Mouse (Mus musculus) thymus, postnatal 25 days (tissue): ENCODE data around the gene Rpl3.

ENCODE experiments used
- DNase-seq: peaks from one replicate; pipeline ENCODE4 v3.0.0; 2022

Rpl3 gene

GRCm38 (mm10) chr15:80083276-80083731, 8.4 kb downstream of the Rpl3 start:
- peak; percentile 99 for DNase-seq

- no peak for DNase-seq
These were observed 8.9 kb downstream of the Rpl3 start for GRCm38 (mm10) chr15:80082661-80083275.

- DNase-seq: no peak
These were observed 9.7 kb downstream of the Rpl3 start for GRCm38 (mm10) chr15:80081801-80082546.

- peak; percentile 40 for DNase-seq
These were observed 10.7 kb downstream of the Rpl3 start for GRCm38 (mm10) chr15:80080711-80081615.

- no peak for DNase-seq
These were observed 11.7 kb downstream of the Rpl3 start for GRCm38 (mm10) chr15:80079954-80080353.

GRCm38 (mm10) chr15:80079129-80079668, 12.5 kb downstream of the Rpl3 start:
- DNase-seq: no peak

GRCm38 (mm10) chr15:80078058-80078814, 13.4 kb downstream of the Rpl3 start:
- DNase-seq: no peak

GRCm38 (mm10) chr15:80076338-80077136, 15.1 kb downstream of the Rpl3 start:
- peak; percentile 78 for DNase-seq

GRCm38 (mm10) chr15:80075733-80076337, 15.8 kb downstream of the Rpl3 start:
- no peak for DNase-seq

GRCm38 (mm10) chr15:80075374-80075694, 16.3 kb downstream of the Rpl3 start:
- no peak for DNase-seq

- DNase-seq: no peak
These were observed 16.9 kb downstream of the Rpl3 start for GRCm38 (mm10) chr15:80074663-80075373.

GRCm38 (mm10) chr15:80073256-80073621, 18.4 kb downstream of the Rpl3 start:
- DNase-seq: no peak

GRCm38 (mm10) chr15:80072579-80073255, 19.0 kb downstream of the Rpl3 start:
- DNase-seq: no peak

- DNase-seq: no peak
These were observed 19.7 kb downstream of the Rpl3 start for GRCm38 (mm10) chr15:80071951-80072437.

- DNase-seq: no peak
These were observed 21.5 kb downstream of the Rpl3 start for GRCm38 (mm10) chr15:80070095-80070644.

GRCm38 (mm10) chr15:80069171-80069570, 22.5 kb downstream of the Rpl3 start:
- no peak for DNase-seq

GRCm38 (mm10) chr15:80066538-80066937, 25.1 kb downstream of the Rpl3 start:
- DNase-seq: peak; percentile 58

- DNase-seq: peak; percentile 58
These were observed 26.3 kb downstream of the Rpl3 start for GRCm38 (mm10) chr15:80065414-80065813.

GRCm38 (mm10) chr15:80064965-80065364, 26.7 kb downstream of the Rpl3 start:
- no peak for DNase-seq
